25 mouse cellular contexts compared by ENCODE assay signal in genomic region chr6:24613346-24613745, GRCm38 (mm10). TPM values are rescaled to one million over a fixed set of nuclear protein-coding genes. Genes with fewer than 3 reads are reported as not detected.
"Had no signal": no experiment of that assay in that cellular context is flagged by ENCODE, and none has a peak within 500 bp of the region (broad histone marks: within the 10 kb centered on the region; RNA-seq: fewer than 3 reads in every experiment).

No protein-coding gene starts in this region.

- H3K4me3 ChIP-seq: lung, embryonic 15.5 days; megakaryocyte, embryonic 14.5 days; midbrain, embryonic 12.5 days; midbrain, embryonic 15.5 days; neural tube, embryonic 12.5 days; stomach, embryonic 15.5 days had no signal

- DNase-seq: liver, postnatal 0 days; lung, adult 2 months; lung, postnatal 14 days; lung, postnatal 36 days; right cerebral cortex, postnatal 14 days; thymus, adult 2 months; thymus, postnatal 25 days; thymus, postnatal 4 days had no signal

- H3K9me3 ChIP-seq: lung, embryonic 15.5 days; megakaryocyte, embryonic 14.5 days; midbrain, embryonic 12.5 days; midbrain, embryonic 15.5 days; neural tube, embryonic 12.5 days; stomach, embryonic 15.5 days had no signal

- H3K4me1 ChIP-seq: lung, embryonic 15.5 days; megakaryocyte, embryonic 14.5 days; midbrain, embryonic 12.5 days; midbrain, embryonic 15.5 days; neural tube, embryonic 12.5 days; stomach, embryonic 15.5 days had no signal

- H3K9ac ChIP-seq: liver, postnatal 0 days; lung, embryonic 15.5 days; midbrain, embryonic 12.5 days; midbrain, embryonic 15.5 days; neural tube, embryonic 12.5 days; stomach, embryonic 15.5 days had no signal

- H3K27ac ChIP-seq: lung, embryonic 15.5 days; macrophage; midbrain, embryonic 12.5 days; midbrain, embryonic 15.5 days; neural tube, embryonic 12.5 days; stomach, embryonic 15.5 days; stomach, postnatal 0 days had no signal

- H3K4me2 ChIP-seq: lung, embryonic 15.5 days; midbrain, embryonic 12.5 days; midbrain, embryonic 15.5 days; neural tube, embryonic 12.5 days; stomach, embryonic 15.5 days had no signal

- ATAC-seq: liver, postnatal 0 days; lung, postnatal 0 days; midbrain, embryonic 15.5 days had no signal

- H3K27me3 ChIP-seq: lung, embryonic 15.5 days; megakaryocyte, embryonic 14.5 days; midbrain, embryonic 12.5 days; midbrain, embryonic 15.5 days; neural tube, embryonic 12.5 days; stomach, embryonic 15.5 days had no signal

RNA-seq across cellular contexts. Expression of gene Lmod2, which starts 15.8 kb away (rescaled TPM):
- total RNA-seq: megakaryocyte progenitor cell, adult 5-6 weeks; midbrain, postnatal 0 days; monocyte, adult 5-6 weeks; neutrophil, adult 5-6 weeks had no signal
- polyA plus RNA-seq: macrophage; midbrain, embryonic 12.5 days; midbrain, embryonic 15.5 days; midbrain, postnatal 0 days; neural tube, embryonic 12.5 days; neural tube, embryonic 14.5 days; spleen, adult 2 months; stomach, postnatal 0 days; testis, adult 2 months; urinary bladder, adult 2 months had no signal
